Mouse (Mus musculus): ENCODE measurements around the gene Tom1l1. TPM values are rescaled to one million over a fixed set of nuclear protein-coding genes. Genes with fewer than 3 reads are reported as not detected.
A peak's percentile ranks its signal among the peaks of the same experiment; 100 is the strongest.
"Not testable (repeated sequence)": the region's sequence is repeated elsewhere in the genome, so short reads cannot be mapped to it uniquely, and the experiment has no call there.

Tom1l1 gene
- polyA plus RNA-seq (2015; fragmentation: Nextera tagmentation; extraction: Ambion mirVana): 26.1 and 26.5 TPM in 2 replicates

GRCm38 (mm10) chr11:90687460-90688416 lies at the start of gene Tom1l1:
TSS of gene Tom1l1 (minus strand) at chr11:90688366.
- Histone ChIP-seq H3K4me1 (ENCODE audit: control insufficient read depth, insufficient read depth, low read depth, low read length) (peaks cover 3% of the 10 kb centered on the region), H3K27ac (ENCODE audit: low read depth, low read length) (peak within 1 kb of the TSS; percentile 68), H3K4me3 (ENCODE audit: low read length) (peak within 1 kb of the TSS; percentile 58), H3K9me3 (ENCODE audit: control insufficient read depth, low read length) (no peaks in the 10 kb centered on the region), H3K36me3 (ENCODE audit: control insufficient read depth, insufficient read depth, low read length) (no peaks in the 10 kb centered on the region), H3K27me3 (replicated peaks; ENCODE audit: control insufficient read depth, insufficient read depth, low read length) (no peaks in the 10 kb centered on the region), H3K4me2 (ENCODE audit: low read length) (peak within 1 kb of the TSS; percentile 62), H3K9ac (ENCODE audit: low read depth, low read length) (peak within 1 kb of the TSS; percentile 58)
- WGBS: 6% methylated on average over 46 of the region's 47 CpGs
- ATAC-seq: peak; percentile 92

DNA sequence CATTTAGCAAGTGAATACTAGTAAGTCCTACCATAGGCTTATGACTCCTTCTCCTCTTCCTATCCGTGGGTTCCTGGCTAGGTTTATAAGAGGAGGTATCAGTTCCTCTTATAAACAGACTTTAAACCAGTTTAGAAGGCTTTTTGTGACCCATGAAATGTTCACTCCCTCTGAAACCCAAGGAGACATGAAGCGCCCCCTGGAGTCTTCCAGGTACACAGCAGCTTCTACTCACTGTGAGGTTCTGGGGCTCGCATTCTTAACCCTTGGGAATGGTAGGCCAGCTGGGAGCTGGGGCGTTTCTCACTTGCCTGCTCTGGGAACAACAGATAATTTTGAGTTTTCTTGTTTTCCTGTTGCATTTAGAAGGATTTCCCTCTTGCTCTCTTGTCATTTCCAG lies 45.4 kb upstream of the Tom1l1 start:
- Histone ChIP-seq H3K4me2 (ENCODE audit: low read length) (no peak overlapping the region), H3K4me3 (ENCODE audit: low read length) (no peak overlapping the region), H3K27ac (ENCODE audit: low read depth, low read length) (no peak overlapping the region), H3K9ac (ENCODE audit: low read depth, low read length) (no peak overlapping the region), H3K9me3 (ENCODE audit: control insufficient read depth, low read length) (no peaks in the 10 kb centered on the region), H3K27me3 (replicated peaks; ENCODE audit: control insufficient read depth, insufficient read depth, low read length) (no peaks in the 10 kb centered on the region), H3K36me3 (ENCODE audit: control insufficient read depth, insufficient read depth, low read length) (no peaks in the 10 kb centered on the region), H3K4me1 (ENCODE audit: control insufficient read depth, insufficient read depth, low read depth, low read length) (no peaks in the 10 kb centered on the region)
- no peak for ATAC-seq
- WGBS: 75% methylated on average over 4 of the region's 4 CpGs

DNA sequence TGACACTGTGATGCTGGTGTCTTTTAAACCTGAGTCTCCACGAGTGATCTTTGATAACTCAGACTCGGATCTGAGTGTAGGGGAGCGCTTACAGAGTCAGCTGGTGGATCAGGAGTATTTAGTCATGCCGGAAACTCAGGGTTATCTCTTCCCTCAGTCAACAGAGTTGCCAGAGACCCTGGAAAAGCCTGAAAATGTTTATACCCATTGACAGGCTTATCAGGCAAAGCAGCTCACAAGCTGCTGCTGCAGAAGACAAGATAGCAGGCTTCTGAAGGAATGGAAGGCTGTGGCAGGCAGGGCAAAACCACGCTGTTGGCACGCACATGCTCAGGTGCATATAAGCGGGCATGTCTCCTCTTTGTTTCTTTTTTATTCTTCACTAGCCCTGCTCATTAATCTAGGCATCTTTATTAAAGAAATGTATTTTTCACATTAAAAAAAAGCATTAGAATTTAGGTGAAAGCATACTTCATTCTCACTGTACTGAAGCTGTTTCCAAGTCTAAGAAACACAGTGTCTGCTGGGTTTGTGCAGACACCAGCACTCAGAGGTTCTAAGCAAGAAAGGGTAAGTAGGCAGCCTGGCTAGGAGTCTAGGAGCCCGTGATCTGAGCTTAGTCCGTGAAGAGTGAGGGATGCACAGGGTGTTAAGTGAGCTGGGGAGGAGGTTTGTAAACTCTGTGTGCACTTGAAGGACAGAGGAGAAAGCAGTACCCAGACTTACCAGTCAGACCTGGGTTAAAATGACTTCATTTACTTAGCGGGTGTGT lies 39.4 kb upstream of the Tom1l1 start:
- H3K4me2 ChIP-seq (ENCODE audit: low read length): no peak overlapping the region
- no peak overlapping the region for H3K9ac ChIP-seq (ENCODE audit: low read depth, low read length)
- H3K36me3 ChIP-seq (ENCODE audit: control insufficient read depth, insufficient read depth, low read length): no peaks in the 10 kb centered on the region
- no peaks in the 10 kb centered on the region for H3K4me1 ChIP-seq (ENCODE audit: control insufficient read depth, insufficient read depth, low read depth, low read length)
- 84% methylated on average over 10 of the region's 10 CpGs for WGBS
- H3K9me3 ChIP-seq (ENCODE audit: control insufficient read depth, low read length): no peaks in the 10 kb centered on the region
- no peaks in the 10 kb centered on the region for H3K27me3 ChIP-seq (replicated peaks; ENCODE audit: control insufficient read depth, insufficient read depth, low read length)
- no peak for ATAC-seq
- H3K4me3 ChIP-seq (ENCODE audit: low read length): no peak overlapping the region
- H3K27ac ChIP-seq (ENCODE audit: low read depth, low read length): no peak overlapping the region

GRCm38 (mm10) chr11:90726730-90727129 lies 38.6 kb upstream of the Tom1l1 start:
- no peaks in the 10 kb centered on the region for H3K4me1 ChIP-seq (ENCODE audit: control insufficient read depth, insufficient read depth, low read depth, low read length)
- no peaks in the 10 kb centered on the region for H3K36me3 ChIP-seq (ENCODE audit: control insufficient read depth, insufficient read depth, low read length)
- H3K27me3 ChIP-seq (replicated peaks; ENCODE audit: control insufficient read depth, insufficient read depth, low read length): no peaks in the 10 kb centered on the region
- H3K4me3 ChIP-seq (ENCODE audit: low read length): no peak overlapping the region
- no peak overlapping the region for H3K4me2 ChIP-seq (ENCODE audit: low read length)
- no peak overlapping the region for H3K9ac ChIP-seq (ENCODE audit: low read depth, low read length)
- no peaks in the 10 kb centered on the region for H3K9me3 ChIP-seq (ENCODE audit: control insufficient read depth, low read length)
- WGBS: 84% methylated on average over 10 of the region's 10 CpGs
- H3K27ac ChIP-seq (ENCODE audit: low read depth, low read length): no peak overlapping the region
- ATAC-seq: no peak

- Histone ChIP-seq H3K27me3 (replicated peaks; ENCODE audit: control insufficient read depth, insufficient read depth, low read length) (no peaks in the 10 kb centered on the region), H3K9me3 (ENCODE audit: control insufficient read depth, low read length) (no peaks in the 10 kb centered on the region), H3K9ac (ENCODE audit: low read depth, low read length) (no peak overlapping the region), H3K4me3 (ENCODE audit: low read length) (no peak overlapping the region), H3K4me2 (ENCODE audit: low read length) (no peak overlapping the region), H3K27ac (ENCODE audit: low read depth, low read length) (no peak overlapping the region), H3K36me3 (ENCODE audit: control insufficient read depth, insufficient read depth, low read length) (no peaks in the 10 kb centered on the region), H3K4me1 (ENCODE audit: control insufficient read depth, insufficient read depth, low read depth, low read length) (no peaks in the 10 kb centered on the region)
- WGBS: 35% methylated on average over 3 of the region's 3 CpGs
- no peak for ATAC-seq
Measured at GRCm38 (mm10) chr11:90722304-90722703, 34.1 kb upstream of the Tom1l1 start.

DNA sequence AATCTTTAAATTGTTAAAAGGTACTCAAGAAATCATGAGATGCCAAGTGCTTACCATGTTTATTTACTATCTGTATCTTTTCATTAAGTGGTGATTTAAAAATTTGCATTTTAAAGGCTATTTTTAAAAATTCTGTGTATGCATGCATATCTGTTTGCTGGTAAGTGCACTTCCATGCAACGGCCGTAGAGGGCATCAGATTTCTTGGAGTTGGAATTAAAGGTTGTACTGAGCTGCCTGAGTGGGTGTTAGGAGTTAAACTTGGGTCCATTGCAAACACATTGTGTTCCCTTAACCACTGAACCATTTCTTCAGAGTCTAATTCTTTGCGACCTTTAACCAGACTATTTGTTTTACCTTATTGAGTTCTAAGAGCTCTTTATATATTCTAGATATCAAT lies 29.6 kb upstream of the Tom1l1 start:
- no peak for ATAC-seq
- no peaks in the 10 kb centered on the region for H3K36me3 ChIP-seq (ENCODE audit: control insufficient read depth, insufficient read depth, low read length)
- no peaks in the 10 kb centered on the region for H3K9me3 ChIP-seq (ENCODE audit: control insufficient read depth, low read length)
- no peak overlapping the region for H3K9ac ChIP-seq (ENCODE audit: low read depth, low read length)
- H3K4me2 ChIP-seq (ENCODE audit: low read length): no peak overlapping the region
- 96% methylated on average over 3 of the region's 3 CpGs for WGBS
- no peak overlapping the region for H3K4me3 ChIP-seq (ENCODE audit: low read length)
- H3K4me1 ChIP-seq (ENCODE audit: control insufficient read depth, insufficient read depth, low read depth, low read length): no peaks in the 10 kb centered on the region
- no peak overlapping the region for H3K27ac ChIP-seq (ENCODE audit: low read depth, low read length)
- no peaks in the 10 kb centered on the region for H3K27me3 ChIP-seq (replicated peaks; ENCODE audit: control insufficient read depth, insufficient read depth, low read length)

DNA sequence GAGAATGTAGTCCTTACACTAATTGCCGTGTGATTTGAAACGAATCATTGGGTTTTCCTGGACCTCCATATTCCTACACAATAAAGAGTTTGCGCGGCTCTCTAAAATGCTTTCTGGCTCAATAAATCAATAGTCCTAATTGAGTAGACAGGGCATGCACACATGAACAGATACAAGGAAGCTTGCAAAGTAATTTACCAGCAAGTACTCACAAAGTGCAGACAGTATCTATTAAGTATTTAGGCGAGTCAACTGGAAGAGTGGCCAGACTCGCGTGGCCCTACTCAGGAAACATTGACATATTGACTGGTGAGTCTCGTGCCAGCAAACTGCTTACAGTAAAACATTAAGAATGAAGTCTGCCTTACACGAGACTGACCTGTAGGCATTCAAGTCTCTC lies 23.4 kb upstream of the Tom1l1 start:
- Histone ChIP-seq H3K9ac (ENCODE audit: low read depth, low read length) (no peak overlapping the region), H3K9me3 (ENCODE audit: control insufficient read depth, low read length) (no peaks in the 10 kb centered on the region), H3K4me3 (ENCODE audit: low read length) (no peak overlapping the region), H3K4me2 (ENCODE audit: low read length) (no peak overlapping the region), H3K27me3 (replicated peaks; ENCODE audit: control insufficient read depth, insufficient read depth, low read length) (no peaks in the 10 kb centered on the region), H3K36me3 (ENCODE audit: control insufficient read depth, insufficient read depth, low read length) (no peaks in the 10 kb centered on the region), H3K4me1 (ENCODE audit: control insufficient read depth, insufficient read depth, low read depth, low read length) (no peaks in the 10 kb centered on the region), H3K27ac (ENCODE audit: low read depth, low read length) (no peak overlapping the region)
- WGBS: 68% methylated on average over 9 of the region's 9 CpGs
- no peak for ATAC-seq

DNA sequence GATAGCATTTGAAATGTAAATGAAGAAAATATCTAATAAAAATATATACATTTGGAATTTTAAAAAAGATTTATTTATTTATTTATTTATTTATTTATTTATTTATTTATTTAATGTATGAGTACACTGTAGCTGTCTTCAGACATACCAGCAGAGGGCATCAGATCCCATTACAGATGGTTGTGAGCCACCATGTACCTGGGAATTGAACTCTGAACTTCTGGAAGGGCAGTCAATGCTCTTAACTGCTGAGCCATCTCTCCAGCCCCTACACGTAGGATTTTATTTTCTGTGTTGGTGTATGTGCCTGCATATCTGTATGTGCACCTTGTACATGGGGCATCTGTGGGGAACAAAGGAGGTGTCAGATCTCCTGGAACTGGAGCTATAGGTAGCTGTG lies 19.0 kb upstream of the Tom1l1 start:
- H3K4me2 ChIP-seq (ENCODE audit: low read length); H3K36me3 ChIP-seq (ENCODE audit: control insufficient read depth, insufficient read depth, low read length); H3K9me3 ChIP-seq (ENCODE audit: control insufficient read depth, low read length); H3K4me3 ChIP-seq (ENCODE audit: low read length); H3K9ac ChIP-seq (ENCODE audit: low read depth, low read length); ATAC-seq; H3K27me3 ChIP-seq (replicated peaks; ENCODE audit: control insufficient read depth, insufficient read depth, low read length); H3K4me1 ChIP-seq (ENCODE audit: control insufficient read depth, insufficient read depth, low read depth, low read length); H3K27ac ChIP-seq (ENCODE audit: low read depth, low read length): not testable (repeated sequence)
- WGBS: 97% methylated on average over 1 of the region's 1 CpGs

All from hindbrain, embryonic 16.5 days (tissue).